Mouse (Mus musculus): ENCODE results near the gene Nes.

- TF ChIP-seq CTCF (IDR thresholded peaks at IDR 0.05; ENCODE audit: low read depth, low read length), result no peak
- no peak for TF ChIP-seq POLR2A (IDR thresholded peaks at IDR 0.05; ENCODE audit: borderline replicate concordance, low read depth, low read length)
Measured at GRCm38 (mm10) chr3:87958967-87959366, 11.9 kb upstream of the Nes start.

Data from bone marrow macrophage, adult 2 months (primary cell).